Mouse (Mus musculus): ENCODE measurements around the gene Foxp4.

- TF ChIP-seq GATA1 (IDR thresholded peaks at IDR 0.05; ENCODE audit: low read length) (no peak), TAL1 (IDR thresholded peaks at IDR 0.05; ENCODE audit: low read length) (no peak)
Observed at GRCm38 (mm10) chr17:47907366-47907920, 17.0 kb downstream of the Foxp4 start.

Data from erythroblast, embryonic 14.5 days (primary cell).